Mouse (Mus musculus): ENCODE results near the gene Rnf34.

The Rnf34 gene

DNA sequence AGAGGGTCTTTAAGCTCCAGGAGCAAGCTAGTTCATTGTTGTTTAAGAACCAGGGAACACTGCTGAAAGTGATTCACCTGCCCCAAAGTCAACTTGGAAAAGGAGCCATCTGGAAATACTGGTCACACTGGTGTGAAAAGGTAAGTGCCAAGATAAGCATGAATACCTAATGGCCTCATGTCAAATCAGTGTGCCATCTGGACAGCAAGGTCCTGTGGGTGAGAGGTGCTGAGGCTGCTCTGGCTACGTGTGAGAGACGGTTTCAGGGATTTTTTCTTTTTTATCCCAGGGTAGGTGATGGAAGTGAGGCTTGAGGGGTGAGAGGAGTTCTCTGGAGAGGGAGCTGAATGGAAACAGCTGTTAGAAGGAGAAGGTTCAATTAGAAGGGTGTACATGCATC is 23.7 kb downstream of the Rnf34 start:
- no peak for DNase-seq (ENCODE audit: low spot score)

DNA sequence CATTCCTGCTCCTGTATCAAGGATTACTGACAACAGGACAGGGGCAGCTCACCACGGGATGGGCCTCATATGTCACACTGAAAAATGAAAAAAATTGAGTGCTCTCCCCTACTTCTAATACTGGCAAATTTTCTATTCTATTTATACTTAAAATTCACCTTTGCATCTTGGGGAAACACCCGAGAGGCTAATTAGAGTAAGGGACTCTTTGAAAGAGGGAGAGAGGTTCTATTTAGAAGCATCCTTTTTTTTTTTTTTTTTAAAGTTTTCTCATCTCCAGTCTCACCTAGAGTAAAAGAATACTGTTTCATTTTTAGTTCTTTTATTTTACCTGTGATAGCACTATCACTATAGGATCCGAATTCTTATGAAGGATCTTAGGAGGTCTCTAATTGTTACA is 24.5 kb downstream of the Rnf34 start:
- no peak for DNase-seq (ENCODE audit: low spot score)

DNA sequence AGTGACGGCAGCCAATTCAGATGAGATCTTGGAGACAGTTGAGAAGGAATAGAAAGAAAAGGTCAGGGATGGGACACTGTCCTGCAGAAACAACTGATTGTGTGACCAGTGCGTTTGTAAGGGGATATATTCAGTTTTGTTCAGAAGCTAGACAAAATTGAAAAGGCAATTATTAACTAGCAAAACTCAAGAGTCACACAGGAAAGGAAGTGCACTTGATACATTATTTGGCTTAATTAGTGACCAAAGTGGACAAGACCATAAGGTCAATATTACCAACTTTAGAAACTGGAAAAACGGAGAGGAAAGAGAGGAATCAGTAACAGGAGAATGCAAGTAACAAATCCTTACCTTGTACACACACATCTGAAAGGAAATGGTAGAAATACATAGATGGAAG is 26.8 kb downstream of the Rnf34 start:
- DNase-seq (ENCODE audit: low spot score): no peak

DNA sequence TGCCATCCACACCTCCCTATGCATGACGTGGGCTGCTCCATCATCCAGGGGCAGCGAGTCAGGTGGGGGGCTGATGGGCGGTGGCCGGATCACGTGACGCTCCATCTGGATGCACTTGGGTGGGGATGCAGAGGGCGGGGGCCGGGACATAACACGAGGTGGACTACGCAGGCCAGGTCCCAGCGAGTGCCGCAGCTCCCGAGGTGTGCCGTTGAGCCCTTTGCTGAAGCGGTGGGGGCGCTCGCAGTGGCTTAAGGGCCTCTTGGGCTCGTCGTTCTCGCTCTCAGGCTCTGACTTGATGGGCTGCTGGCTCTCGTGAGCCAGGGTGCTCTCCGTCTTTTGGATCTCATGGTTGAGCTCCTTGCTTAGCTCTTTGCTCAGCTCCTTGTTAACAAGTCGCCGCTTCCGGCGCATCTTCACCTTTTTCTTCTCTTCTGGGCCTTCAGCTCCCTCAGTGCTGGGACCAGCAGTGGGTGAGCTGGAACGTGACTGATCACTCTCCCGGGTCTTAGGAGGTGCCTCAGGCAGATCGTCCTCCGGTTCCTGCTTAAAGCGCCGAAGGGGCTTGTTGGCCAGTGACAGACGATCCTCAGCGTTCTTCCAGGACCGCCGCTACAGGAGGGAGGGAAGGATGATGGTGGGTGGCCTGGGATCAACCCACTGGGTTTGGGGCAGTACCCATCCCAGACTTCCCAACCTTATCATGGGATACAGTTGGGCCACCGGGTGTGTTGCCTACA is 30.6 kb downstream of the Rnf34 start:
- DNase-seq (ENCODE audit: low spot score): no peak

DNA sequence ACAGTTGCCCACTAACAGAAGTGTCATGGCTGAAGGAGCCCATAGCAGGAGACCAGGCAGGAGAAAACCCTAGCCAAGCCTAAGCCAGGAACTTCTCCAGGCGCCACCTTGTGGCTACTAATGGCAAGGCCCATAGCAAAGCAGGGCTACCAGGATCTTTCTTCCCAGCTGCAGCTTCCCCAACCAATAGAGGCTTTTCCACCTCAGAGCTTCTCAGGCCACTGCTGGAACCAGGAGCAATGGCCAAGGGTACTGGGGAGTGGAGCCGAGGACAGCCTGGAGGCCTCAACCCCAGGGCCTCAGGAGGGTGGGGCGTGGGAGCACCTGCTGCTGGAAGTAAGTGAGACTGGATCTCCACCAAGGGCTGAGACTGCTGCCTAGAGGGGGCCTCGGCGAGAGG is 31.5 kb downstream of the Rnf34 start:
- DNase-seq (ENCODE audit: low spot score): no peak

DNA sequence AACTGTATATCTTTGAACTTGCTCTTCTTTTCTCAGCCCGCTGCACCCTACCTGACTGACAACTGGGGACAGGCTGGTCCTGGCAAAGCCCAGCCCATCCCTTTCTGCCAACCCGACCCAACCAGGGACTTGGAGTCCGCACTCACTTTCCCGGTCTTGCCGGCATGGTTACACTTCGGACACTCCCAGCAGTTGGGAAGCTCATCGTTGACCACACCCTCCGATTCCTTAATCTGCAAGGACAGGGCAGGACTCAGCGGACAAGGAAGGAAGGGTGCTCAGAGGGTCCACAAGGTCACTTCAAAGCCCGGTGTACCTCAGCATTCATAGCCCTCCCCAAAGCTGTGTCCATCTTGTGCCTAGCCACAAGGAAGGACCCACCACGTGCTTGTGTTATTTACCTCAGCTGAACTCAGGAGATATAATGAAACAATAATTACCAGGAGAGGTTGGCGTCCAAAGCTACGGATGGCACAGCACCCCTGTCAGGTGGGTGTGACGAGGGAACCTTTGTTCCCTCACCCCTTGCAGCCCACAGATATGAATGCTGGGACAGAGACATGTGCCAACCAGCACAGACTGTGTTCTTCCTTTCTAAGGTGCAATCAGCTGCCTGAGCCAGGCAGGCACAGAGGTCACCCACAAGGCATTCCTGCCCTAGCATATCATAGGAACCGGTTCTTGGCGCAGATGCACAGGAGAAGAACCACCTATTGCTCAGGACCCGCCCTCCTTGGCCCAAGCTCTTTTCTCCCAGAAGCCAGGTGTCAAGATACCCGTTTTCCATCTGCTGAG is 32.6 kb downstream of the Rnf34 start:
- DNase-seq (ENCODE audit: low spot score): no peak

DNA sequence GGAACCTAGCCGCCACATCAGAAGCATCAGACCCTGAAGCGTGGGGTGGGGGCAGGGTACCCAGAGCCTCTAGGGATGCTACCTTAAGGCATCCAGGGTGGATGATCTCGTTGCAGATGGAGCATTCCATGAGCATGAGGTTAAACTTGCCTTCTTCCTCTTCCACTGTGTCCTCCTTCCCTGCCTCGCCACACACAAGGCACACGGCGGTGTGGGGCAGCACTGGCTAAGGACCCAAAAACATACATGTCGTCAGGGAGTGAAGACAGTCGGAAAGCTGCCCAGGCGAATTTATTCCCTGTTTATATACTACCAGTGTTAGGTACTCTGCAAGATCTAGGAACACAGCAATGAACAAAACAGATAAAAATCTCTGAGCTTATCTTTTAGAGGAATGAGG is 33.4 kb downstream of the Rnf34 start:
- no peak for DNase-seq (ENCODE audit: low spot score)

DNA sequence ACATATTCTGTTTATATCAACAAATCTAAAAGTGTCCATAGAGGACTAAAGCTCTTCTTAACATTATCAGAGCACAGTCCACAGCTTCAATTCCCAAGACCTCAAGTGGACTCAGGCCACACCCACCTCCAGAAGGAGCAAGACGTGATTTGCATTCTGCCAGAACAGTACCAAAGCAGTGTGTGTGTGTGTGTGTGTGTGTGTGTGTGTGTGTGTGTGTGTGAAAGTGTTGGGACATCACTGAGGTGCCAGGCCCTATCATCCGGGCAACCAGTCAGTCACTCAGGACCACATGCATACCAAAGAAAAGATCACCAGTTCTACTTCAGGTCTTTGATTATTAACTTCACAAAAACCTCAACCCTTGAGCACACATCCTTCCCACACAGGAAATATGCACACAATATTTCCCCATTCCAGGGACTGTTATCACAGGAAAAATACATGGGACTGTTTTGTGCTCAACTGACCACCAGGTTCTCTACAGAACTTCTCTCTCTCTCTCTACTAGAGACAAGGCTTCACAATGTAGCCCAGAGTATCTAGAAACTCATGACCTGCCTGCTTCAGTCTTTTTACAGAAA is 33.9 kb downstream of the Rnf34 start:
- no peak for DNase-seq (ENCODE audit: low spot score)

DNA sequence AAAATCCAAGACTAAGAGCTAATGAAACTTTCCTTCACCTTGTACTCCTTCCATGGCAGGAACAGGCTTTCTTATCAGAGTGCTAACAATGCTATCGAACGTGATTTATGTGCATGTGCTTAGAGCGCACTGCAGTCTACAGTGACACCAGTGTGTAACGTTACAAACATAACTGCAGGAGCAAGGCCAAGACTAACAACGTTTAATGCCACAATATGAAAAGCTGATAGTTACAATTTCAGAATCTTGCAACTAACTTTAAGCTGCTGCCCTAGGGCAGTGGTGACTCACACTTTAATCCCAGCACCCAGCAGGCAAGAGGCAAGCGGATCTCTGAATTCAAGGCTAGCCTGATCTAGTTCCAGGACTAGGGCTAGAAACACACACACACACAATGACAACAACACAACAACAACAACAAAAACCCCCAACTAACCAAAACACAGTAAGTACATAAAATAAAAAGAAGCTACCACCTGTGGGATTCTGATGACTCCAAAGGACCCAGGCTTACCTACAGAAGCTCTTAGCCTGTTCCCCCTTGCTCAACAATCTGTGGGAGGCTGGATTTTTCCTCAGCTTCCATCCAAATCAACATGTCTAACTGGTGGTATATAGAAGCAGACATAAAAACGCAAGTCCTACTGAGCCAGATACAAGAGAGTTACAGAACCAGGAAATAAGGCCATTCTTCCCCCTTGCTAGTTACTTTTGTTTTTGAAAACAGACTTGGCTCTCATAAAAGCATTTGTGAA is 34.9 kb downstream of the Rnf34 start:
- no peak for DNase-seq (ENCODE audit: low spot score)

DNA sequence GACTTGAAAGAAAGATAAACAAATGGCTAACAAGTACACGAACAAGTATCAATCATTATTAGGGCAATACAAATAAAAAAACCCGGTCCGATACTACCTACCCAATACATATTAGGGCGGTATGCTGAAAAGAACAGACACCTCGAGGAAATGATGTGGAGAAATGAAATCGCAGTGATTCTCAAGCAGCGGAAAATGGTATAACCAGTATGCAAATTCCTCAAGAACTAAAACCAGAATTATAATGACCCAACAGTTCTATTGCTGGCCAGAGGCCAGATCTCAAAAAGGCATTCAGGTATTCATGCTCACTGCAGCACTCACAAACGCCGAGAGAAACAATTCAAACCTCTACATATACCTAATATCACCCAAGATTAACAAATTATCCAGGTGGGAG is 37.2 kb downstream of the Rnf34 start:
- DNase-seq (ENCODE audit: low spot score): no peak

DNA sequence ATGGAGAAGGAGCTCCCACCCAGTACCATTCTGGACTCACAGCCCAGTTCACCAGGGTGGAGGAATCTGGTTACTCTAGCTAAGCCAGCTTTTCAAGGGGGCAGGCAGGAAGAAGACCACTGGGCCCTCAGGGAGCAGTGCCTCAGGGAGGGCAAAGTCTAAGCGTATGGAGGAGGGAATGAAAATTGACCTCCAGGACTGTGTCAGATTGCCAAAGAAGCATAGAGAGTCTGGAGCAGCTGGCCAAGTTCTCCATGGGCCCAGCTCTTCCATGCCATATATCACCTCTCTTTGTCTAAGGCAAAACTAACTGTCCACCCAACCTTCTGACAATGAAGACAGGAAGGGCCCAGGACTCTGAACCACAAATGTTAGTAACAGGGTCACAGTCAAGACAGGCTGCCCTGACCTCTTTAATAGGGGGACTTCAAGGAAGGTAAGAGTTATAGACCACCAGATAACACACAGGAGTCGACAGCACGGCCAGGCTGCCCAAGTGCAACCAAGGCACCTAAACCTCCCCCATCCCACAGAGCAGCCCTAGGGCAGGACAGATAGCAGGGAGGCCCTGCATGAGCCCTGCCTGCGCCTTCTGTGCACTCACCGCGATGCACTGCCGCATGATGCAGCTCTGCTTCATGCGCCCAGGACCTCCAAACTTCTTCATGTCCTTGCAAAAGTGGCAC is 38.2 kb downstream of the Rnf34 start:
- DNase-seq (ENCODE audit: low spot score): no peak

DNA sequence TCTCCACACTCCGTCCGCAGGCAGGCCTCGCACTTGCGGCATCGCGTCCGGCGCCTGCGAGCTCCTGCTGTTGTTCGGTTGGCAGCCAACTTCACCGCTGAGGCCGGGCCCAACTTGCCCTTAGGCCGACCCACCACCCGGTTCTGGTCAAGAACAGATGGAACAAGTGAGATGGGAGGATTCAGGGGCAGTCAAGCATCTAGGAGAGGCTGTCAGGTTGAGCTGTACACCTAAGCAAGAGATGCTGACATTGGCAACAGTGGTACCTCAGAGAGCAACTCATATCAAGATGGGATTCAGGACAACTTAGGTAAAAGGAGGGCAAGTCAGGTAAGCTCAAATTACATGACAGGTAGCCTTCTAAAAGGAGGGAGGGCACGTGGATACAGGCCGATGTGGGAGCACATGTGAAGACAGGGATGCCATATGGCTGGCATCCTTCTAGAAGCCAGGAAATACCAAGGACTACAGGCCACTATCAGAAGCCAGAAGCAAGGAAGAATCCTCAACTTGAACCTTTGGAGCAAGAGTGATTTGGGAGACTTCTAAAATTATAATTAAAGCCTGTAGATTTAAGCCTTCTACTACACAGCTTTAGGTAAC is 38.9 kb downstream of the Rnf34 start:
- DNase-seq (ENCODE audit: low spot score): no peak

DNA sequence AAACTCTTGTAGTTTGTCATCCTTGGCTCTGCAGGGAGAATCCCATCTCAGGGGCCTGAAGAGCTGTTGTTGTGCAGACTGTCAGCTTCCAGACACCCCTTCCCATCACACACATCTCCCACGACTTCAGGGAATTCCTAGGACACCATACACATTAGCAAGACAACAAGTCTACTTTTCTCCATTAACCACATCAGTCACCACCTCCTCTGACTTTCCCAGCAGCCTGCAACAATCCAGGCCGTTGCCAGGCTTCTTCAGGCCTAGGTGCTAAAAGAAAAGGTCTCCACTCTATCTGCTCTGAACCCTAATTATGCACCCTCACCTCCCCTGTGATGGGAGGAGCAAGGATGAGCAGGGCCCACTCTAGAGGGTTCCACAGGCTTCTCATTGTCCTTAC is 40.5 kb downstream of the Rnf34 start:
- no peak for DNase-seq (ENCODE audit: low spot score)

DNA sequence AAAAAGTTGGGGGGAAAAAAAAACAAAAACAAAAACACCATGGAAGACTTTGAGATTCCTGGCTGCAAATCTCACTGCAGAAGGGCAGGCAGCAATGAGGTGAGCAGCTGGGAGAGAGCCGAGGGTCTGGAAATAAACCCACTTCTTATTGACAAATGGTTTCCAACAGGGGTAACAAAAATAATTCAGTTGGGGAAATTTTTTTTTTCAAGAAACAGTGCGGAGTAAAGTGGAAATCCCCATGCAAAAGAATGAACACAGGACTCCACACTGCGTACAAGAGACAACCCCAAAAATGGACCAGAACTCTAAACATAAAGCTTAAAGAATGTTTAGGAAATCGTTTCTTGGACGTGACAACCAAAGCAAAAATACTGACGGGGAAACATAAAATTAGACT is 43.4 kb downstream of the Rnf34 start:
- no peak for DNase-seq (ENCODE audit: low spot score)

DNA sequence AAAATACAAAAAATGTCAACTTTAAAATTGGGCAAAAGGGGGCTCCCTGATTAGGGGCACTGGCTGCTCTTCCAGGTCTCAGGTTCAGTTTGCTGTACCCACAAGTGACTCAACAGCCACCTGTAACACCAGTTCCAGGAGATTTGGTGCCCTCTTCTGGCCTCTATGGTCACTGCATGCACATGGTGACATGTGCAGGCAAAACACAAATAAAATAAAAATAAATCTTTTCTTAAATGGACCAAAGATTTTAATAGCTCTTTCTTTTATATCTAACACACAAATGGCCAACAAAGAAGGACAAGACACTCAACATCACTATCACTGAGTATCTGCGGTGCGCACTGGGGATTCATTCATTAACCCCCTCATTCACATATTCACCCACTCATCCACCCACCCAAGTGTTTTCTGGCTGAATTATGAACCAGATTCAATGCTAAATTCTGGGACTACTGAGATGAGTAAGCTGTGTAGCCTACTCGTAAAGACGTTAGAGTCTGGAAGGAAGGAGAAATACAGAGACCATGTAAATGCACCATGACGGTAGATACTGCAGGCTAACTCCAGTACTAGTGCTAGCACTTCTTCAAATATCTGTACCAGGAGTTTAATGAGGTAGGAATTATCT is 44.3 kb downstream of the Rnf34 start:
- DNase-seq (ENCODE audit: low spot score): no peak

DNA sequence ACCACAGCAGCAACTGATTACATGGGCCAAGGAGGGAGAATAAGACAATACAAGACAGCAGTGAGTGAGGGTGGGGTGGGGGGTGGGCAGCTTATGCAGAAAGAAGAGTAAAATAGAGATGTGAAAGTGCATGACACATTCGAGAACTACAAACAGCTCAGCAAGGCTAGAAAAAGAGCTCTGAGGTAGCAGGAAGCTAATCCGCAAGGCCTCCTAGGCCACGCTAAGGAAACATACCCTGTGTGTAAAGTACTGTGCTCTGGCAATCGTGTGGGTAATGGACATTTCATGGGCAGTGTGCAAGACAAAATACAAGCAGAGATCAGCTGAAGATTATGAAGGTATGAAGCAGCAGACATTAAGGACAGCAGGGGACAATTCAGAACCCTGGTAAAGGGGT is 45.0 kb downstream of the Rnf34 start:
- DNase-seq (ENCODE audit: low spot score): no peak

DNA sequence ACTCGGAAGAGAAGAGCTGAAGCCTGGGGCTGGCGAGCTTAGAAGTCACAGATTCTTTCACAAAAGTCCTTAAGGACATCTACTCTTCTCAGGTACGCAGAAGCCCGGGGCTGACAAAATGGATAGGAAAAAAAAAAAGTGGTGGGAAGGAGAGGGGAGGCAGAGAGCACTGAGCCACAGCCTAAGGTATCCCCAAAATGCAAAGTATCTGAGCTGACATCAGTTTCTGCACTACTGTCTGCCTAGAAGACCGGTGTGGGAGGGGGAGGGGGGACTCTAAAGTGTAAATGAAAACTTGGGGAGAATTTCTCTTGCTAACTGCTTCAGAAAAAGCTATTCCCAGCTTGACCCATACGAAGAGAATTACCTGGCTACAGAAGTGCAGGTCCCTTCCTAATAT is 48.3 kb downstream of the Rnf34 start:
- no peak for DNase-seq (ENCODE audit: low spot score)

DNA sequence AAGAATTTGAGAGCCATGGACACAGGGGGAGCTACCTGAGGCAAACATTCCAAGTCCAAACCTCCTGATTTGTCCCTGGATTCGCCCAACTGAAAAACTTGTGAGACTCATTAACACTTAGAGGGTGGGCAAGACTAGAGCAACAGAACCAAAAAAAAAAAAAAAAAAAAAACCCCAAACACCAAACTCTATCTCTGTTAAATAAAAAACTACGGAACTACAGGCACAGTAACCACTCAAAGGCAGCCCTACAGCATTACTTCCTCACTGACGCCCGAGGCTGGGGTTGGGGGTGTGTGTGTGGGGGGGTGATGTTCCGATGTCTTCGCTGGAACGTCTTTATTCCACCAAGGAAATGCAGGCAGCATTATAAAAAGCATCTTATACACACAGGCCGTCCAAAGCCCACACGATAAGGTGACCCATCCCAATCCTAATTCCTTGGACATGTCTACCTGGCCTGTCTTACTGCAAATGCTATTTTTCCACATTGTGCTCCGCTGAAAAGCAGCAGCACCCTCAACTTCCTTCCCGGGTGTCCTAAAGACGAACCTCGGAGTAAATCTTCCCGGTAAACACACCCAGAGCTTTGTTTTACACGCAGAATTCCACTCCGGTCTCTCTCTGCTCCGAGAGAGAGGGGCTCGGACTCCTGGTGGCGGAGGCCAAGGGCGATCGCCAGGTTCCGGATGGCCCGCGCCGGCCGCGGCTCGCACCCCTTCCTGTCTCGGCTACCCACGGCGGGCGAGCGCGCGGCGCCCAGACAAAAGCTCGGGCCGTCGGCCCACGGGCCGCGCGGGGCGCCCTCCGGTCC is 49.3 kb downstream of the Rnf34 start:
- DNase-seq (ENCODE audit: low spot score): no peak

DNA sequence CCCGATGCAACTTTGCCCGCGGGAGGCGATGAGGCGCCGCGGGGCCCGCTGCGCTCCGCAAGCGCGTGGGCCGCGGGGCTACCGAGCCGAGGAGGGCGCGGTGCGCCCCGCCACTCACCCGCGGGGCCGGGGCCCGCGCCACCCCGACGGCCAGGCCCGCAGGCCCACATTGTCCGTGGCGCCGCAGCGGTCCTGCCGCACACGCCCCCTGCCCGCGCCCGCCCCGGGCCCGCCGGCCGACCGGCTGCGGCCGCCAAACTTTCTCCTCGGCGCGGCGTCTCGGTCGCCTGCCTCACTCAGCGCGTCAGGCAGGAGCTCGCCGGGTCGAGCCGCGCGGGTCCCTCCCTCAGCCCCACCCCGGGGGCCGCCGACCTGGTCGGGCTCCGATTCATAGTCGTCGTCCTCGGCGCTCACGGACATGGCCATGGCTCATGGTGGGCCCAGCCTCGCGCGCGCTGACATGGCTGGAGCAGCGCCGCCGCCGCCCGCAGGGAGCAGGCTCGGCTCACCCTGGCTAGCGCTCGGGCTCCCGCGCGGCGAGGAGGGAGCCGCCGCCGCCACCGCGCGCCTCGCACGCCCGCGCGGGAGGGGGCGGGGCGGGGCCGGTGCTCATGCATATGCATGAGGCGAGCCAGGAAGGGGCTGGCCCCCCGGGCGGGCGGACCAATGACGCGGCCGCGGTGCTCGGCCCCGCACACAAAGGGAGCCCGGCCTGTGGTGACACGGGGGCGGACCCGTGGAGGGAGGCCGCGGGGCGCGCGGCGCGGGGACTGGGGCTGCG is 50.1 kb downstream of the Rnf34 start:
- DNase-seq (ENCODE audit: low spot score): peak; percentile 91

All from ovary, adult 18-20 months (tissue).